In the genomic region with DNA sequence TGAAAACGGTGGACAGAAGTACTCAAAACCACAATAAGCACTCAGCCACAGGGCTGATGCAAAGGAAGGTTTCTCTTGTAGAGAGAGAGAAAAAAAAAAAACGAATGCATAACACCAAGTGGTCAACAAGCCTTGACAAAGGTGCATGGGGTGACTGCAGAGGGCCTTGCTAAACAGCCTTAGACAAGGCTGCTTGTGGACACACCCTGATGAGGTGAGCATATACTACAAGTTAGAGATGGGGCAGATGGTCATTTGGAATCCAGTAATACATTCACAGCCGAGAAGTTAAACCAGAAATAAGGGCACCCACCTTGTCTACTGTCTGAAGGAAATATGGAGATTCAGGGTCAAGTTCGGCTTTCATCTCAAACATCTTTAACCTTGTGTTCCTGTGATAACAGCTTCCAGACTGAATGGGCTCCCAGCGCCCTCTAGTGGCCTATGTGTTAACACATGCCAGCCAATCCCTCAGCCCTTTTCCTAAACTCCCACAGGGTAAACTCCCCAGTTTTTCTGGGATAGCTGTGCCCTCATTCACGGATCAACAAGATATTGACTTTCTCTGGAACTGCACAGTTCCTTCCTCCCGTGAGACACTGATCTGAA, we compare ENCODE assay signal across 9 mouse cellular contexts.
DNase-seq lines count a peak whose midpoint lies in the region; ATAC-seq and TF ChIP-seq lines count a peak whose summit lies in the region.
"Had no signal": no experiment of that assay in that cellular context is flagged by ENCODE, and none has a peak within 500 bp of the region (broad histone marks: within the 10 kb centered on the region; RNA-seq: fewer than 3 reads in every experiment).

No protein-coding gene starts in this region.

- 15% methylated on average over 7 of the region's 7 CpGs for WGBS in heart, postnatal 0 days
- 14% methylated on average over 7 of the region's 7 CpGs for WGBS in liver, embryonic 13.5 days (ENCODE audit: insufficient replicate concordance)
- WGBS in neural tube, embryonic 15.5 days: 21% methylated on average over 7 of the region's 7 CpGs
- WGBS in thymus, adult 2 months: 10% methylated on average over 7 of the region's 7 CpGs

- no peak for TF ChIP-seq EP300 in heart, postnatal 0 days (IDR thresholded peaks at IDR 0.05; ENCODE audit: low read depth)

- peak; percentile 83 for DNase-seq in adrenal gland, postnatal 14 days
- DNase-seq in embryo, embryonic 9.5 days (ENCODE audit: extremely low spot score): peak; percentile 61
- peak; percentile 22 for DNase-seq in heart, postnatal 0 days (ENCODE audit: low spot score)
- peak; percentile 75 for DNase-seq in kidney, postnatal 14 days
- peak; percentile 35 for DNase-seq in liver, embryonic 13.5 days
- peak; percentile 63 for DNase-seq in thymus, adult 2 months

- peak; percentile 70 for ATAC-seq in CD4-positive, CD25-positive, alpha-beta regulatory T cell, adult 4 months
- no peak for ATAC-seq in heart, postnatal 0 days (ENCODE audit: insufficient read depth, low read depth)
- ATAC-seq in liver, embryonic 13.5 days (ENCODE audit: low read depth): no peak
- ATAC-seq in neural tube, embryonic 15.5 days (ENCODE audit: low FRiP score): peak; percentile 61; the same call in 1 of the 2 replicates

- peak; percentile 82 for TF ChIP-seq CTCF in heart, postnatal 0 days (IDR thresholded peaks at IDR 0.05; ENCODE audit: low read depth)
- TF ChIP-seq CTCF in thymus, adult 2 months (IDR thresholded peaks at IDR 0.05; ENCODE audit: borderline replicate concordance, control insufficient read depth, extremely low read depth, insufficient read depth, low read length, poor library complexity): no peak

- no peak overlapping the region for H3K4me3 ChIP-seq in heart, postnatal 0 days (ENCODE audit: low read depth, low read length)
- no peak overlapping the region for H3K4me3 ChIP-seq in liver, embryonic 13.5 days (replicated peaks)
- no peak overlapping the region for H3K4me3 ChIP-seq in neural tube, embryonic 15.5 days (replicated peaks)
- H3K4me3 ChIP-seq in thymus, adult 2 months (ENCODE audit: control insufficient read depth, insufficient read depth, low read length): no peak overlapping the region
- H3K4me3 ChIP-seq: heart, embryonic 13.5 days had no signal

- H3K27ac ChIP-seq in heart, postnatal 0 days (ENCODE audit: low read depth): no peak overlapping the region
- no peak overlapping the region for H3K27ac ChIP-seq in liver, embryonic 13.5 days
- no peak overlapping the region for H3K27ac ChIP-seq in neural tube, embryonic 15.5 days (replicated peaks)
- no peak overlapping the region for H3K27ac ChIP-seq in thymus, adult 2 months (ENCODE audit: control insufficient read depth, insufficient read depth, low read length)
- H3K27ac ChIP-seq: heart, embryonic 13.5 days had no signal

- no peaks in the 10 kb centered on the region for H3K9me3 ChIP-seq in heart, postnatal 0 days (replicated peaks; ENCODE audit: control insufficient read depth, low read length)
- no peaks in the 10 kb centered on the region for H3K9me3 ChIP-seq in liver, embryonic 13.5 days (replicated peaks)
- no peaks in the 10 kb centered on the region for H3K9me3 ChIP-seq in neural tube, embryonic 15.5 days (replicated peaks)
- H3K9me3 ChIP-seq: heart, embryonic 13.5 days had no signal

- no peaks in the 10 kb centered on the region for H3K27me3 ChIP-seq in heart, postnatal 0 days (ENCODE audit: control insufficient read depth, insufficient read depth, low read length)
- H3K27me3 ChIP-seq in liver, embryonic 13.5 days: no peaks in the 10 kb centered on the region
- H3K27me3 ChIP-seq in neural tube, embryonic 15.5 days (replicated peaks): peaks cover 3% of the 10 kb centered on the region; the same call in 1 of the 2 replicates
- no peaks in the 10 kb centered on the region for H3K27me3 ChIP-seq in thymus, adult 2 months (ENCODE audit: control insufficient read depth, insufficient read depth, low read length)

- H3K4me2 ChIP-seq in heart, postnatal 0 days (ENCODE audit: low read depth, low read length): no peak overlapping the region
- no peak overlapping the region for H3K4me2 ChIP-seq in liver, embryonic 13.5 days
- H3K4me2 ChIP-seq in neural tube, embryonic 15.5 days: no peak overlapping the region
- H3K4me2 ChIP-seq: heart, embryonic 13.5 days had no signal

- no peaks in the 10 kb centered on the region for H3K36me3 ChIP-seq in heart, postnatal 0 days (replicated peaks; ENCODE audit: control insufficient read depth, insufficient read depth, low read length)
- no peaks in the 10 kb centered on the region for H3K36me3 ChIP-seq in liver, embryonic 13.5 days
- H3K36me3 ChIP-seq in neural tube, embryonic 15.5 days: no peaks in the 10 kb centered on the region
- no peaks in the 10 kb centered on the region for H3K36me3 ChIP-seq in thymus, adult 2 months (ENCODE audit: control insufficient read depth, insufficient read depth, low read length)
- H3K36me3 ChIP-seq: heart, embryonic 13.5 days had no signal

- no peak overlapping the region for H3K9ac ChIP-seq in heart, postnatal 0 days (replicated peaks; ENCODE audit: low read depth, low read length)
- no peak overlapping the region for H3K9ac ChIP-seq in liver, embryonic 13.5 days
- no peak overlapping the region for H3K9ac ChIP-seq in neural tube, embryonic 15.5 days (replicated peaks)
- H3K9ac ChIP-seq: heart, embryonic 13.5 days had no signal

- no peaks in the 10 kb centered on the region for H3K4me1 ChIP-seq in heart, postnatal 0 days (ENCODE audit: control insufficient read depth, insufficient read depth)
- H3K4me1 ChIP-seq in liver, embryonic 13.5 days (replicated peaks): no peaks in the 10 kb centered on the region
- 0 out of 2 replicates have a peak, but pooled peaks cover 2% of the 10 kb centered on the region for H3K4me1 ChIP-seq in neural tube, embryonic 15.5 days
- no peaks in the 10 kb centered on the region for H3K4me1 ChIP-seq in thymus, adult 2 months (replicated peaks; ENCODE audit: control insufficient read depth, insufficient read depth, low read length)

- no peak for TF ChIP-seq POLR2A in thymus, adult 2 months (IDR thresholded peaks at IDR 0.05; ENCODE audit: control insufficient read depth, extremely low read depth, insufficient read depth, low read length, poor library complexity)

Comparison
In these comparisons a context has a peak if more than half of its experiments do, and no peak if none do; other contexts are left out.
1. ATAC-seq: peak in CD4-positive, CD25-positive, alpha-beta regulatory T cell, adult 4 months (single experiment) and neural tube, embryonic 15.5 days (single experiment); none in heart, postnatal 0 days (single experiment) and liver, embryonic 13.5 days (single experiment).
2. DNase-seq: peak in every context shown above with its lines; median percentile 83 in adrenal gland, postnatal 14 days; 75 in kidney, postnatal 14 days; 63 in thymus, adult 2 months; 61 in embryo, embryonic 9.5 days; 35 in liver, embryonic 13.5 days; 22 in heart, postnatal 0 days.